Comparison of ENCODE assay signal across 28 mouse cellular contexts in genomic region chr4:46532511-46532910, GRCm38 (mm10).
"Had no signal": no experiment of that assay in that cellular context is flagged by ENCODE, and none has a peak within 500 bp of the region (broad histone marks: within the 10 kb centered on the region; RNA-seq: fewer than 3 reads in every experiment).

No protein-coding gene starts in this region.

- H3K36me3 ChIP-seq: embryonic facial prominence, embryonic 10.5 days; embryonic facial prominence, embryonic 12.5 days; embryonic facial prominence, embryonic 13.5 days; embryonic facial prominence, embryonic 15.5 days; forebrain, embryonic 10.5 days; forebrain, embryonic 12.5 days; forebrain, embryonic 15.5 days; heart, embryonic 10.5 days had no signal

- H3K27ac ChIP-seq: embryonic facial prominence, embryonic 10.5 days; embryonic facial prominence, embryonic 12.5 days; embryonic facial prominence, embryonic 13.5 days; embryonic facial prominence, embryonic 15.5 days; forebrain, embryonic 10.5 days; forebrain, embryonic 12.5 days; forebrain, embryonic 13.5 days; forebrain, embryonic 15.5 days; gastrocnemius, adult 2 months; heart, adult 2 months; heart, embryonic 10.5 days had no signal

- H3K4me2 ChIP-seq: embryonic facial prominence, embryonic 12.5 days; embryonic facial prominence, embryonic 13.5 days; embryonic facial prominence, embryonic 15.5 days; forebrain, embryonic 12.5 days; forebrain, embryonic 13.5 days; forebrain, embryonic 15.5 days had no signal

- ATAC-seq: forebrain, embryonic 13.5 days; forebrain, embryonic 14.5 days; forebrain, embryonic 15.5 days; forebrain, embryonic 16.5 days; forebrain, postnatal 0 days had no signal

- DNase-seq: cerebellum, adult 8-10 months; cerebellum, adult 9-10 months; cerebellum, adult 9-11 months; cerebellum, postnatal 10 days; cerebellum, postnatal 14 days; cerebellum, postnatal 25 days; cerebellum, postnatal 36 days; embryo, embryonic 11 days; forebrain, postnatal 0 days; gastrocnemius, adult 2 months; gastrocnemius, postnatal 10 days; gastrocnemius, postnatal 14 days; gastrocnemius, postnatal 25 days; gastrocnemius, postnatal 36 days; heart, adult 18-20 months; heart, adult 2 months had no signal

- H3K4me3 ChIP-seq: embryonic facial prominence, embryonic 10.5 days; embryonic facial prominence, embryonic 12.5 days; embryonic facial prominence, embryonic 13.5 days; embryonic facial prominence, embryonic 15.5 days; erythroblast, embryonic 14.5 days; forebrain, embryonic 10.5 days; forebrain, embryonic 12.5 days; forebrain, embryonic 13.5 days; forebrain, embryonic 15.5 days; gastrocnemius, adult 2 months; heart, adult 2 months; heart, embryonic 10.5 days had no signal

- H3K9me3 ChIP-seq: embryonic facial prominence, embryonic 10.5 days; embryonic facial prominence, embryonic 12.5 days; embryonic facial prominence, embryonic 13.5 days; embryonic facial prominence, embryonic 15.5 days; forebrain, embryonic 10.5 days; forebrain, embryonic 12.5 days; forebrain, embryonic 13.5 days; forebrain, embryonic 15.5 days; heart, embryonic 10.5 days had no signal

- H3K9ac ChIP-seq: embryonic facial prominence, embryonic 12.5 days; embryonic facial prominence, embryonic 13.5 days; embryonic facial prominence, embryonic 15.5 days; forebrain, embryonic 12.5 days; forebrain, embryonic 13.5 days; forebrain, embryonic 15.5 days; forebrain, postnatal 0 days had no signal
